Mouse (Mus musculus) hindbrain, embryonic 15.5 days (tissue): ENCODE measurements around the gene Ppm1d. TPM values are rescaled to one million over a fixed set of nuclear protein-coding genes. Genes with fewer than 3 reads are reported as not detected.

Experiments
- ATAC-seq: fragments of 200-750 bp; cut with Nextera tagmentation; 2 replicates; pipeline ENCODE4 v1.8.0; 2017; ENCODE audit warnings: low read depth, moderate number of reproducible peaks, moderate TSS enrichment; ENCODE audit not compliant: low FRiP score
- H3K27ac ChIP-seq: fragments of 300-500 bp; sonication (generic); replicated peaks from 2 replicates; pipeline ENCODE4 v1.5.1; 2015; ENCODE audit warnings: mild to moderate bottlenecking, inconsistent platforms
- H3K27me3 ChIP-seq: fragments of 300-500 bp; sonication (generic); 2 replicates; pipeline ENCODE4 v1.6.1; 2015; ENCODE audit warnings: control low read depth, inconsistent platforms
- H3K36me3 ChIP-seq: fragments of 300-500 bp; sonication (generic); 2 replicates; pipeline ENCODE4 v1.6.1; 2015; ENCODE audit warnings: control low read depth, inconsistent platforms
- H3K4me1 ChIP-seq: fragments of 300-500 bp; sonication (generic); replicated peaks from 2 replicates; pipeline ENCODE4 v1.6.1; 2015; ENCODE audit warnings: control low read depth, inconsistent platforms
- H3K4me2 ChIP-seq: fragments of 300-500 bp; sonication (generic); 2 replicates; pipeline ENCODE4 v1.6.1; 2015; ENCODE audit warnings: moderate library complexity, mild to moderate bottlenecking, inconsistent platforms
- H3K4me3 ChIP-seq: fragments of 300-500 bp; sonication (generic); 2 replicates; pipeline ENCODE4 v1.5.1; 2015; ENCODE audit warnings: mild to moderate bottlenecking, inconsistent platforms
- H3K9ac ChIP-seq: fragments of 300-500 bp; sonication (generic); 2 replicates; pipeline ENCODE4 v1.6.1; 2015; ENCODE audit warnings: inconsistent platforms
- H3K9me3 ChIP-seq: fragments of 300-500 bp; sonication (generic); 2 replicates; pipeline ENCODE4 v1.6.1; 2016; ENCODE audit warnings: control low read depth, inconsistent platforms
- WGBS: fragments of 180-500 bp; shearing (Covaris S2); methylation state at CpG from one replicate; pipeline ENCODE4 v1.1.7; 2015; 5-methylcytosine and 5-hydroxymethylcytosine counted together
- polyA plus RNA-seq: library from polyadenylated mRNA; unstranded; fragments of >200 nt; fragmentation: Nextera tagmentation; extraction: Ambion mirVana; gene quantifications from 2 replicates; pipeline ENCODE4 v1.2.1, GENCODE M21; 2015

Ppm1d gene
- polyA plus RNA-seq, 1 experiment from 2014 or later: 16.8 TPM

DNA sequence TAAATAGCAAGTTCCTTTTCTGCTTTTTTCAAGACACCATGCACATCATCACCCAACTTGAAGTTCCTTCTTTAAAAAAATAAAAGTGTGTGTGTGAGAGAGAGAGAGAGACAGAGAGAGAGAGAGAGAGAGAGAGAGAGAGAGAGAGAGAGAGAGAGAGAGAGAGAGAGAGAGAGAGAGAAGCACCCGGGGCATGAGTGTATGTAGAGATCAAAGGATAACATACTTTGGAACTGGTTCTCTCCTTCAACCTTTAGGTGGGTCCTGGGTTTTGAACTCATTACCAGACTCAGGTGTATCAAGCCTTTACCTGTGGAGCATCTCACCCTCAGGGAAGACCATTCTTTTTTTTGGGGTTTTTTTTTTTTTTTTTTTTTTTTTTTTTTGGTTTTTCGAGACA lies 9.2 kb upstream of the Ppm1d start:
- no peak for ATAC-seq
- 41% methylated on average over 2 of the region's 2 CpGs for WGBS
- H3K9ac ChIP-seq: no peak overlapping the region
- no peaks in the 10 kb centered on the region for H3K4me1 ChIP-seq
- H3K36me3 ChIP-seq: no peaks in the 10 kb centered on the region
- no peak overlapping the region for H3K4me3 ChIP-seq
- no peaks in the 10 kb centered on the region for H3K27me3 ChIP-seq
- no peak overlapping the region for H3K27ac ChIP-seq
- no peaks in the 10 kb centered on the region for H3K9me3 ChIP-seq
- H3K4me2 ChIP-seq: no peak overlapping the region

DNA sequence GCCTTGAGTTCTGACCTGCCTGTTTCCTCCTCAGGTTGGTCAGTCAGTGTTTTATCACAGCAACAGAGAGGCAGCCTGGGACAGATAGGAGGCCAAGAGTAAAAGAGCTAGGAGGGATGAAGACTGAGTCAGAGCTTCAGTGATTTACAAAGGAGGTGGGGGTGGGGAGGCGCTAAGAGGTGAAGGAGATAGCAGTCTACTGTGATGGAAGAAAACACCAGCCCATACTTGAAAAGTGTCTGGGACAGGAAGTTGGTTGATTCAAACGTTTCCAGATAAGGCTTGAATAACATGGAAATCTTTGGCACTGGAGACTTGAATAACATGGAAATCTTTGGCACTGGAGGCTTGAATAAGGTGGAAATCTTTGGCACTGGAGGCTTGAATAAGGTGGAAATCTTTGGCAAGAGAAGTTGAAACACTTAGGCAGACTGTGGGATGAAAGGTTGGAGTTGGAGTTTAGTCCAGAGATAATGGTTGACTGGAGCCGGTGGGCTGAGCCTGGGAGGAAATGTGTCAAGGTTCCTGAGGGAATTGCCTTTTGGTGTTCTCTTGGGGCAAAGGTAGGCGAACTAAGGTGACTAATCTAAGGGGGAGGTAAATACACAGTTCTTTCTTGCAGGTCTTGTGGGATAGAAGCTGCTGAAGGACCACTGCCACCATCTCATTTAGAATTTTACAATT lies 4.3 kb upstream of the Ppm1d start:
- Histone ChIP-seq H3K4me2 (no peak overlapping the region), H3K9me3 (no peaks in the 10 kb centered on the region), H3K9ac (no peak overlapping the region), H3K27ac (no peak overlapping the region), H3K36me3 (no peaks in the 10 kb centered on the region), H3K4me1 (peaks cover 6% of the 10 kb centered on the region), H3K27me3 (no peaks in the 10 kb centered on the region), H3K4me3 (no peak overlapping the region)
- no peak for ATAC-seq
- WGBS: 73% methylated on average over 4 of the region's 4 CpGs

GRCm38 (mm10) chr11:85308799-85309198 lies 2.2 kb upstream of the Ppm1d start:
- WGBS: 73% methylated on average over 2 of the region's 2 CpGs

GRCm38 (mm10) chr11:85310407-85310712 lies 684 bp upstream of the Ppm1d start:
- Histone ChIP-seq H3K4me3 (peak overlapping the region; percentile 87), H3K4me2 (peak overlapping the region; percentile 97), H3K9me3 (no peaks in the 10 kb centered on the region), H3K36me3 (peaks cover 4% of the 10 kb centered on the region; the same call in 1 of the 2 replicates), H3K4me1 (peaks cover 30% of the 10 kb centered on the region), H3K27ac (peak overlapping the region; percentile 79), H3K9ac (peak overlapping the region; percentile 52), H3K27me3 (no peaks in the 10 kb centered on the region)
- 1% methylated on average over 15 of the region's 15 CpGs for WGBS
- ATAC-seq: no peak

More at GRCm38 (mm10) chr11:85308799-85309198, 2.2 kb upstream of the Ppm1d start:
- no peak overlapping the region for H3K9ac ChIP-seq
- H3K9me3 ChIP-seq: no peaks in the 10 kb centered on the region
- no peaks in the 10 kb centered on the region for H3K36me3 ChIP-seq
- no peak overlapping the region for H3K4me2 ChIP-seq
- no peak overlapping the region for H3K27ac ChIP-seq
- no peak for ATAC-seq
- H3K4me1 ChIP-seq: peaks cover 22% of the 10 kb centered on the region
- no peaks in the 10 kb centered on the region for H3K27me3 ChIP-seq
- H3K4me3 ChIP-seq: no peak overlapping the region

DNA sequence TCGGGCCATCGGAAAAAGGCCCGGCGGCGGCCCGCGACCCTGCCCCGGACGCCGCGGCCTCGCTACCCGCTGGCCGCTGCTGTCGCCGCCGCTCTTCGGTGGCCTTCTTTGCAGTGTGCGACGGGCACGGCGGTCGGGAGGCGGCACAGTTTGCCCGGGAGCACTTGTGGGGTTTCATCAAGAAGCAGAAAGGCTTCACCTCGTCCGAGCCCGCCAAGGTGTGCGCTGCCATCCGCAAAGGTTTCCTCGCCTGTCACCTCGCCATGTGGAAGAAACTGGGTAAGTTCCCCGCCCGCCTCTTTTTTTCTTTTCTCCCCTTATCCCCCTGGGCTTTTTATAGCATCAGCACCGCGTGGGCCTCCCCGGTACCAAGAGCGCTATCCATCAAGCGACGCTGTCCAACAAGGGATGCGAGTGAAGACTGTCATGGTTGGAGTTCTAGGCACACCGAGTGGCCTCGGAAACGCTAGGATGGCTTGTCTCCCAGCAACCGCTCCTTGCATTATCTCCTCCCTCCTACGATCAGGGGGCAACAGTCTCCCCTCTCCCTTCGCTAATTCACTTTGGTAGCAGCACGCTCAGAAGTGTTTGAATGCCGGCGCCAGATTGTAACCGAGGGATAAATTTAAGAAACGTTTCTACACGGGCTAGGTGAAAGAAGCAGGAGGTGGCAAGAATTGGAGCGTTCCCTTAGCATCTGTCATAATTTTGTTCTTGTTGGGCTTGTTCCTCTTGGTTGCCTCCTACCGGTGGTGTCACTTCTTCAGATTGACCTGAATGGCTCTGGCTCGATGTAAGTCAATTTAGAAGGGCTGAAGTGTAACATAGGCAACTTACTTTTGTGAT lies 824 bp downstream of the Ppm1d start:
- under 1% methylated on average over 56 of the region's 56 CpGs for WGBS
- Histone ChIP-seq H3K9me3 (no peaks in the 10 kb centered on the region), H3K36me3 (peaks cover 4% of the 10 kb centered on the region; the same call in 1 of the 2 replicates), H3K4me2 (peak overlapping the region; percentile 97), H3K4me1 (peaks cover 30% of the 10 kb centered on the region), H3K9ac (peak overlapping the region; percentile 58), H3K27ac (peak overlapping the region; percentile 85), H3K27me3 (no peaks in the 10 kb centered on the region), H3K4me3 (peak overlapping the region; percentile 87)
- no peak; the same call in 1 of the 2 replicates for ATAC-seq

GRCm38 (mm10) chr11:85312818-85313217 lies 1.8 kb downstream of the Ppm1d start:
- Histone ChIP-seq H3K9me3 (no peaks in the 10 kb centered on the region), H3K27ac (0 out of 2 replicates have a peak overlapping the region, but pooled peaks have one; percentile 3), H3K27me3 (no peaks in the 10 kb centered on the region), H3K9ac (no peak overlapping the region), H3K4me2 (peak overlapping the region; percentile 97), H3K36me3 (peaks cover 4% of the 10 kb centered on the region; the same call in 1 of the 2 replicates), H3K4me1 (peaks cover 30% of the 10 kb centered on the region), H3K4me3 (peak overlapping the region; percentile 87)
- WGBS: 29% methylated on average over 2 of the region's 2 CpGs
- no peak for ATAC-seq

DNA sequence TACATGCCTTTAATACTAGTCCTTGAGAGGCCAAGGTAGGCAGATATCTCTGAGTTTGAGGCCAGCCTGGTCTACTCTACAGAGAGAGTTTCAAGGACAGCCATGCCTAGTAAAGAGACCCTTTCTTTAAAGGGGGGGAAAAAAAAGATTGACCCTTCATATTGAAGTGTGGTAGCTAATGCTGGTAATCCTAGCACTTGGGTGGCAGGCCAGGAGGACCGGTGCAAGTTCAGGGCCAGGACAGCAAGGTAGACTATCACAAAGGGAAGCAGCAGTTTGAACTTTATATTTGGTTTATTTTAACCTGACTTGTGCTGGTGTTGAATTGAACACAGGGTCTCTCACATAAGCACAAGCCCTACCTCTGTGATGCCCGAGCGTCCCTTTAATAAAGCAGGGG lies 2.3 kb downstream of the Ppm1d start:
- no peak overlapping the region for H3K27ac ChIP-seq
- WGBS: 80% methylated on average over 3 of the region's 3 CpGs
- no peaks in the 10 kb centered on the region for H3K27me3 ChIP-seq
- peaks cover 30% of the 10 kb centered on the region for H3K4me1 ChIP-seq
- ATAC-seq: no peak
- no peak overlapping the region for H3K9ac ChIP-seq
- peaks cover 4% of the 10 kb centered on the region; the same call in 1 of the 2 replicates for H3K36me3 ChIP-seq
- H3K4me2 ChIP-seq: peak overlapping the region; percentile 97
- peak overlapping the region; percentile 87 for H3K4me3 ChIP-seq
- H3K9me3 ChIP-seq: no peaks in the 10 kb centered on the region

GRCm38 (mm10) chr11:85323567-85324330 lies 12.7 kb downstream of the Ppm1d start:
- H3K4me1 ChIP-seq: 0 out of 2 replicates have a peak, but pooled peaks cover 6% of the 10 kb centered on the region
- 76% methylated on average over 9 of the region's 9 CpGs for WGBS
- no peaks in the 10 kb centered on the region for H3K9me3 ChIP-seq
- no peaks in the 10 kb centered on the region for H3K27me3 ChIP-seq
- H3K9ac ChIP-seq: no peak overlapping the region
- ATAC-seq: no peak
- H3K4me2 ChIP-seq: no peak overlapping the region
- H3K36me3 ChIP-seq: no peaks in the 10 kb centered on the region
- no peak overlapping the region for H3K4me3 ChIP-seq
- H3K27ac ChIP-seq: no peak overlapping the region

GRCm38 (mm10) chr11:85328717-85329116 lies 17.7 kb downstream of the Ppm1d start:
- peaks cover 8% of the 10 kb centered on the region for H3K36me3 ChIP-seq
- H3K27me3 ChIP-seq: no peaks in the 10 kb centered on the region
- H3K4me2 ChIP-seq: no peak overlapping the region
- no peaks in the 10 kb centered on the region for H3K9me3 ChIP-seq
- H3K27ac ChIP-seq: no peak overlapping the region
- 97% methylated on average over 3 of the region's 3 CpGs for WGBS
- H3K4me1 ChIP-seq: 0 out of 2 replicates have a peak, but pooled peaks cover 4% of the 10 kb centered on the region
- no peak overlapping the region for H3K9ac ChIP-seq
- no peak for ATAC-seq
- H3K4me3 ChIP-seq: no peak overlapping the region

- Histone ChIP-seq H3K4me3 (no peak overlapping the region), H3K9me3 (no peaks in the 10 kb centered on the region), H3K4me1 (no peaks in the 10 kb centered on the region), H3K4me2 (no peak overlapping the region), H3K9ac (no peak overlapping the region), H3K27ac (no peak overlapping the region), H3K36me3 (peaks cover 12% of the 10 kb centered on the region), H3K27me3 (no peaks in the 10 kb centered on the region)
- ATAC-seq: no peak
- 83% methylated on average over 7 of the region's 7 CpGs for WGBS
Observed at GRCm38 (mm10) chr11:85329167-85329894, 18.3 kb downstream of the Ppm1d start.

DNA sequence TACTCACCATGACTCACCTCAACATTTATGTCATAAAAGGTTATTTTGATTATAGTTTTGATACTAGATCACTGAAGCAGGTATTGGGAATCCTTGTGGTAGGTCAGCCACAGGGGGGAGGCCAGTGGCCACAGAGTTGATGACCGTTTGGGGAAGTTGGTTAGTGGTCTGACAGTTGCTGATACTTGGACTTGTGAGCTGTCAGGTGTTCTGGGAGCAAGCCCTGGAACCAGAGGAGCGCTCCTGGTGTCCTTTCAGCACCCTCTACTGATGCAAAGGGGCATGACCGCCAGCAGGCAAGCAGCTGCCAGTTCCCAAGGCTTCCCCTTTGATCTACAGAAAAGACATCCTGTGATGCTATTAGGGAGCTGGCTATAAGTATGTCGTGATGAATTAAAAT lies 23.7 kb downstream of the Ppm1d start:
- Histone ChIP-seq H3K27ac (no peak overlapping the region), H3K4me3 (no peak overlapping the region), H3K4me2 (no peak overlapping the region), H3K4me1 (no peaks in the 10 kb centered on the region), H3K9me3 (no peaks in the 10 kb centered on the region), H3K36me3 (peaks cover 37% of the 10 kb centered on the region), H3K9ac (no peak overlapping the region), H3K27me3 (no peaks in the 10 kb centered on the region)
- 50% methylated on average over 4 of the region's 4 CpGs for WGBS
- no peak for ATAC-seq
